Mouse (Mus musculus) limb, embryonic 15.5 days (tissue): ENCODE data around the gene Omt2a. TPM values are rescaled to one million over a fixed set of nuclear protein-coding genes. Genes with fewer than 3 reads are reported as not detected.
"Not testable (repeated sequence)": the region's sequence is repeated elsewhere in the genome, so short reads cannot be mapped to it uniquely, and the experiment has no call there.

Experiments used
- ATAC-seq: fragments of 200-750 bp; cut with Nextera tagmentation; 2 replicates; pipeline ENCODE4 v1.8.0; 2017; ENCODE audit warnings: low read depth, moderate TSS enrichment; ENCODE audit not compliant: insufficient number of reproducible peaks, low FRiP score, low TSS enrichment
- H3K27ac ChIP-seq: fragments of 300-500 bp; sonication (generic); 2 replicates; pipeline ENCODE4 v1.5.1; 2015; ENCODE audit warnings: moderate library complexity, mild to moderate bottlenecking, inconsistent platforms
- H3K27me3 ChIP-seq: fragments of 300-500 bp; sonication (generic); 2 replicates; pipeline ENCODE4 v1.6.1; 2015; ENCODE audit warnings: inconsistent platforms
- H3K36me3 ChIP-seq: fragments of 300-500 bp; sonication (generic); 2 replicates; pipeline ENCODE4 v1.6.1; 2015; ENCODE audit warnings: inconsistent platforms
- H3K4me1 ChIP-seq: fragments of 300-500 bp; sonication (generic); 2 replicates; pipeline ENCODE4 v1.6.1; 2015; ENCODE audit warnings: inconsistent platforms
- H3K4me2 ChIP-seq: fragments of 300-500 bp; sonication (generic); 2 replicates; pipeline ENCODE4 v1.6.1; 2015; ENCODE audit warnings: mild to moderate bottlenecking, inconsistent platforms
- H3K4me3 ChIP-seq: fragments of 300-500 bp; sonication (generic); 2 replicates; pipeline ENCODE4 v1.5.1; 2015; ENCODE audit warnings: mild to moderate bottlenecking, inconsistent platforms
- H3K9ac ChIP-seq: fragments of 300-500 bp; sonication (generic); 2 replicates; pipeline ENCODE4 v1.6.1; 2015; ENCODE audit warnings: inconsistent platforms
- H3K9me3 ChIP-seq: fragments of 300-500 bp; sonication (generic); 2 replicates; pipeline ENCODE4 v1.6.1; 2016; ENCODE audit warnings: inconsistent platforms
- WGBS: fragments of 180-500 bp; shearing (Covaris S2); methylation state at CpG from one replicate; pipeline ENCODE4 v1.1.7; 2015; 5-methylcytosine and 5-hydroxymethylcytosine counted together
- polyA plus RNA-seq: library from polyadenylated mRNA; unstranded; fragments of >200 nt; fragmentation: Nextera tagmentation; extraction: Ambion mirVana; gene quantifications from 2 replicates; pipeline ENCODE4 v1.2.1, GENCODE M21; 2015

The Omt2a gene
- polyA plus RNA-seq, 1 experiment from 2014 or later: not detected

GRCm38 (mm10) chr9:78293683-78294082 is 20.9 kb downstream of the Omt2a start:
- not testable (repeated sequence) for H3K27me3 ChIP-seq, H3K9me3 ChIP-seq, H3K27ac ChIP-seq, H3K9ac ChIP-seq, H3K4me2 ChIP-seq, H3K4me3 ChIP-seq, H3K36me3 ChIP-seq, ATAC-seq, H3K4me1 ChIP-seq
- 64% methylated on average over 1 of the region's 1 CpGs for WGBS

GRCm38 (mm10) chr9:78292462-78292861 is 22.1 kb downstream of the Omt2a start:
- not testable (repeated sequence) for H3K9me3 ChIP-seq, H3K4me2 ChIP-seq, ATAC-seq, H3K9ac ChIP-seq, H3K4me3 ChIP-seq, H3K27ac ChIP-seq, H3K36me3 ChIP-seq, H3K4me1 ChIP-seq, H3K27me3 ChIP-seq
- 71% methylated on average over 8 of the region's 8 CpGs for WGBS

- 67% methylated on average over 3 of the region's 3 CpGs for WGBS
- not testable (repeated sequence) for H3K9ac ChIP-seq, H3K4me2 ChIP-seq, H3K27me3 ChIP-seq, ATAC-seq, H3K36me3 ChIP-seq, H3K4me3 ChIP-seq, H3K27ac ChIP-seq, H3K9me3 ChIP-seq, H3K4me1 ChIP-seq
Observed at GRCm38 (mm10) chr9:78289723-78290122, 24.9 kb downstream of the Omt2a start, which contains the start of gene Gm10639. Gene Gm10639 (plus strand): TSS chr9:78289923.

GRCm38 (mm10) chr9:78289063-78289462 is 25.5 kb downstream of the Omt2a start:
- 68% methylated on average over 1 of the region's 1 CpGs for WGBS

GRCm38 (mm10) chr9:78282002-78282711 is 32.4 kb downstream of the Omt2a start:
- H3K36me3 ChIP-seq, H3K27me3 ChIP-seq, H3K27ac ChIP-seq, H3K9me3 ChIP-seq, H3K4me2 ChIP-seq, ATAC-seq, H3K9ac ChIP-seq, H3K4me3 ChIP-seq, H3K4me1 ChIP-seq: not testable (repeated sequence)
- WGBS: 76% methylated on average over 4 of the region's 4 CpGs

More at GRCm38 (mm10) chr9:78289063-78289462, 25.5 kb downstream of the Omt2a start:
- not testable (repeated sequence) for H3K27me3 ChIP-seq, H3K4me2 ChIP-seq, H3K9me3 ChIP-seq, ATAC-seq, H3K27ac ChIP-seq, H3K4me1 ChIP-seq, H3K36me3 ChIP-seq, H3K4me3 ChIP-seq, H3K9ac ChIP-seq

- not testable (repeated sequence) for ATAC-seq
Observed at GRCm38 (mm10) chr9:78270945-78271344, 43.7 kb downstream of the Omt2a start.

More at GRCm38 (mm10) chr9:78270945-78271344, 43.7 kb downstream of the Omt2a start:
- H3K9ac ChIP-seq, H3K4me3 ChIP-seq, H3K9me3 ChIP-seq, H3K4me1 ChIP-seq, H3K36me3 ChIP-seq, H3K27ac ChIP-seq, H3K27me3 ChIP-seq, H3K4me2 ChIP-seq: not testable (repeated sequence)
- WGBS: 81% methylated on average over 3 of the region's 3 CpGs

Other genes with a start within 250 kb of the Omt2a start
- 37.6 and 41.2 TPM in 2 replicates for gene Fbxo9, start 205.7 kb downstream of the Omt2a start, polyA plus RNA-seq
- gene Ick, start 205.6 kb downstream of the Omt2a start, polyA plus RNA-seq: 23.5 and 24.0 TPM in 2 replicates
- 57.5 and 60.6 TPM in 2 replicates for gene Gsta4, start 132.0 kb downstream of the Omt2a start, polyA plus RNA-seq
- gene Gsta1, start 84.1 kb downstream of the Omt2a start, polyA plus RNA-seq: 8.8 and 10.0 TPM in 2 replicates
- 12.5 and 12.9 TPM in 2 replicates for gene Gm3776, start 57.7 kb downstream of the Omt2a start, polyA plus RNA-seq
- 0.22 and 0.29 TPM in 2 replicates for gene Gm10639, start 24.9 kb downstream of the Omt2a start, polyA plus RNA-seq
- not detected in 2 replicates for gene Omt2b, start 12.8 kb upstream of the Omt2a start, polyA plus RNA-seq
- 15.4 and 16.8 TPM in 2 replicates for gene Gsta2, start 41.0 kb upstream of the Omt2a start, polyA plus RNA-seq
- gene Dppa5a, start 53.4 kb upstream of the Omt2a start, polyA plus RNA-seq: 0.42 TPM in 1 of 2 replicates, not detected in the other
- gene Ooep, start 63.9 kb upstream of the Omt2a start, polyA plus RNA-seq: 2.9 and 3.4 TPM in 2 replicates
- gene Ddx43, start 81.0 kb upstream of the Omt2a start, polyA plus RNA-seq: 0.15 and 0.27 TPM in 2 replicates
- gene Cgas, start 128.4 kb upstream of the Omt2a start, polyA plus RNA-seq: 2.7 and 3.4 TPM in 2 replicates
- 21.2 and 24.6 TPM in 2 replicates for gene Mto1, start 133.4 kb upstream of the Omt2a start, polyA plus RNA-seq
- 0.71 and 0.83 TPM in 2 replicates for gene Gm17324, start 134.0 kb upstream of the Omt2a start, polyA plus RNA-seq
- gene Eef1a1, start 174.4 kb upstream of the Omt2a start, polyA plus RNA-seq: 4,450 and 5,127 TPM in 2 replicates